Mouse (Mus musculus): ENCODE results near the gene Szt2. TPM values are rescaled to one million over a fixed set of nuclear protein-coding genes. Genes with fewer than 3 reads are reported as not detected.

Gene Szt2
- polyA plus RNA-seq, 1 experiment from 2014 or later = 7.1 TPM

- Histone ChIP-seq H3K36me3 (ENCODE audit: control insufficient read depth, insufficient read depth, low read length) (peaks cover 67% of the 10 kb centered on the region), H3K9me3 (ENCODE audit: control insufficient read depth, low read length) (no peaks in the 10 kb centered on the region), H3K9ac (ENCODE audit: low read length) (no peak overlapping the region), H3K4me2 (ENCODE audit: low read length) (no peak overlapping the region), H3K4me3 (ENCODE audit: control insufficient read depth in 1 of 2, insufficient read depth in 1 of 2, low read depth in 1 of 2, low read length in 2 of 2) (no peak overlapping the region), H3K27ac (replicated peaks in 1 of 2; ENCODE audit: control insufficient read depth in 1 of 2, insufficient read depth in 1 of 2, low read depth in 2 of 2, low read length in 2 of 2) (no peak overlapping the region), H3K27me3 (ENCODE audit: control insufficient read depth, insufficient read depth, low read length) (no peaks in the 10 kb centered on the region), H3K4me1 (ENCODE audit: control insufficient read depth in 2 of 2, insufficient read depth in 2 of 2, low read length in 2 of 2) (peaks cover 0 to 10% of the 10 kb centered on the region in 2 experiments; a peak in 3 of 4 replicates)
- no peak for ATAC-seq (ENCODE audit: insufficient number of reproducible peaks, insufficient read depth, low FRiP score, low read depth)
- WGBS = 91% methylated on average over 3 of the region's 3 CpGs
Measured at GRCm38 (mm10) chr4:118363985-118364384, 45.1 kb downstream of the Szt2 start.

GRCm38 (mm10) chr4:118362879-118363278 is 46.2 kb downstream of the Szt2 start:
- Histone ChIP-seq H3K36me3 (ENCODE audit: control insufficient read depth, insufficient read depth, low read length) (peaks cover 55% of the 10 kb centered on the region), H3K4me2 (ENCODE audit: low read length) (no peak overlapping the region), H3K9me3 (ENCODE audit: control insufficient read depth, low read length) (no peaks in the 10 kb centered on the region), H3K9ac (ENCODE audit: low read length) (no peak overlapping the region), H3K4me3 (ENCODE audit: control insufficient read depth in 1 of 2, insufficient read depth in 1 of 2, low read depth in 1 of 2, low read length in 2 of 2) (no peak overlapping the region), H3K4me1 (ENCODE audit: control insufficient read depth in 2 of 2, insufficient read depth in 2 of 2, low read length in 2 of 2) (peaks cover 0 to 10% of the 10 kb centered on the region in 2 experiments; a peak in 3 of 4 replicates), H3K27me3 (ENCODE audit: control insufficient read depth, insufficient read depth, low read length) (no peaks in the 10 kb centered on the region), H3K27ac (replicated peaks in 1 of 2; ENCODE audit: control insufficient read depth in 1 of 2, insufficient read depth in 1 of 2, low read depth in 2 of 2, low read length in 2 of 2) (no peak overlapping the region)
- WGBS = 85% methylated on average over 6 of the region's 6 CpGs
- no peak for ATAC-seq (ENCODE audit: insufficient number of reproducible peaks, insufficient read depth, low FRiP score, low read depth)

DNA sequence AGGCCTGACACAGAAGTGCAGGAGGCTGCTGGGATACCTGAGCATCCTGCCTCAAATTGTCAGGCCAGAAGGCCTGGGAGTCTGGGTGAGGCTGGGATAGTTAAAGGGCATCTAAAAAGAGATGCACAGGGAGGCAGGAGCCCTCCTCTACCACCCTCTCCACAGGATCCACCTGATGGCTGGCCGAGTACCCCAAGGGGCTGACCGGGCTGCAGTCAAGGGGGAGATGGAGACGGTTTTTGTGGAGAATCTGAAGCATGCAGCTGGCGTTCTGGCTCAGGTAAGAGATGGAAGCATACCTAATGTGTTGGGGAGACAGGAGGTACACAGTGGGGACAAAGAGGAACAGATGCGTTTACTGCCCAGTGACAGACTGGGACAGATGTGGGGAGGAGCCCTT is 47.6 kb downstream of the Szt2 start:
- H3K4me2 ChIP-seq (ENCODE audit: low read length) = no peak overlapping the region
- H3K9ac ChIP-seq (ENCODE audit: low read length) = no peak overlapping the region
- no peak overlapping the region for H3K27ac ChIP-seq (replicated peaks in 1 of 2; ENCODE audit: control insufficient read depth in 1 of 2, insufficient read depth in 1 of 2, low read depth in 2 of 2, low read length in 2 of 2)
- no peak overlapping the region for H3K4me3 ChIP-seq (ENCODE audit: control insufficient read depth in 1 of 2, insufficient read depth in 1 of 2, low read depth in 1 of 2, low read length in 2 of 2)
- H3K4me1 ChIP-seq (ENCODE audit: control insufficient read depth in 2 of 2, insufficient read depth in 2 of 2, low read length in 2 of 2) = peaks cover 0 to 10% of the 10 kb centered on the region in 2 experiments; a peak in 3 of 4 replicates
- H3K27me3 ChIP-seq (ENCODE audit: control insufficient read depth, insufficient read depth, low read length) = no peaks in the 10 kb centered on the region
- no peaks in the 10 kb centered on the region for H3K9me3 ChIP-seq (ENCODE audit: control insufficient read depth, low read length)
- no peak for ATAC-seq (ENCODE audit: insufficient number of reproducible peaks, insufficient read depth, low FRiP score, low read depth)
- H3K36me3 ChIP-seq (ENCODE audit: control insufficient read depth, insufficient read depth, low read length) = peaks cover 48% of the 10 kb centered on the region
- WGBS = 87% methylated on average over 5 of the region's 5 CpGs

DNA sequence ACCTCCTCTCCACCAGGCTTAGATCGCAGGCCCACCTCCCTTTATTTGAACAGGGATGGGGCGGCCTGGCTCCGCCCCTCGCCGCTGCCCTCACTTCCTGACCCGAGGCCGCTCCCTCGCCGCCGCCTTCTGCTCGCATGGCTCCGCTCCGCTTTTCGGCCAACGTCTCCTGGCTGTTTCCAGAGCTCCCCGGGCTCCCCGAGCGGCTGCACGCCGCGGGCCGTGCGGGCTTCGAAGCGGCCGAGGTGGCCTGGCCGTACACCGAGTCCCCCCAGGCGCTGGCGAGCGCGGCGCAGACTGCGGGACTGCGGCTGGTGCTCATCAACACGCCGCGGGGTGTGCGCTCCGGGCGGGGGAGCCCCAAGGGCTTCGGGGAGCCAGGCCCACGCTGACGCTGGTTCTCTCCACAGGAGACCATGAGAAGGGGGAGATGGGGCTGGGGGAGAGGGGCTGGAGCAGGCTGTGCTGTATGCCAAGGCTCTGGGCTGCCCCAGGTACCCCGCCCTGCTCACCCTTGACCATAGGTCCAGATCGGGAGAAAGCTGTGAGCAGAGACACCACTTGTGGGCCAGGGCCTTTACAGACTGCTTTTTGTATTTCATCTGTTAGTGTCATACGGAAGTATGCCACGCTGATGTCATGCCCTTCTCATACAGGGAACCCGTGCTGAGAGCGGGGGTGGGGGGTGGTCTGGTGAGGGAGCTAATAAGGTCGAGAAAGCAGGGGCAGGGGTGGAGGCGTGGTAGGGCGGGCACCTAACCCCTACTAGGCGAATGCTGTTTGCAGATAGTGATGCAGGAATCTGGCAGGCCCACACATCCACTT is 49.0 kb downstream of the Szt2 start:
- under 1% methylated on average over 54 of the region's 54 CpGs for WGBS
- Histone ChIP-seq H3K4me3 (ENCODE audit: control insufficient read depth in 1 of 2, insufficient read depth in 1 of 2, low read depth in 1 of 2, low read length in 2 of 2) (peak overlapping the region; percentile 70 to 86), H3K9me3 (ENCODE audit: control insufficient read depth, low read length) (no peaks in the 10 kb centered on the region), H3K27me3 (ENCODE audit: control insufficient read depth, insufficient read depth, low read length) (no peaks in the 10 kb centered on the region), H3K4me1 (ENCODE audit: control insufficient read depth in 2 of 2, insufficient read depth in 2 of 2, low read length in 2 of 2) (peaks cover 0 to 10% of the 10 kb centered on the region in 2 experiments; a peak in 3 of 4 replicates), H3K27ac (replicated peaks in 1 of 2; ENCODE audit: control insufficient read depth in 1 of 2, insufficient read depth in 1 of 2, low read depth in 2 of 2, low read length in 2 of 2) (peak overlapping the region; percentile 74 to 83), H3K36me3 (ENCODE audit: control insufficient read depth, insufficient read depth, low read length) (peaks cover 38% of the 10 kb centered on the region), H3K9ac (ENCODE audit: low read length) (peak overlapping the region; percentile 86), H3K4me2 (ENCODE audit: low read length) (peak overlapping the region; percentile 85)
- peak; percentile 62 for ATAC-seq (ENCODE audit: insufficient number of reproducible peaks, insufficient read depth, low FRiP score, low read depth)

- H3K4me3 ChIP-seq (ENCODE audit: control insufficient read depth in 1 of 2, insufficient read depth in 1 of 2, low read depth in 1 of 2, low read length in 2 of 2) = peak overlapping the region; percentile 70 to 86
- H3K9me3 ChIP-seq (ENCODE audit: control insufficient read depth, low read length) = 0 out of 2 replicates have a peak, but pooled peaks cover 4% of the 10 kb centered on the region
- H3K36me3 ChIP-seq (ENCODE audit: control insufficient read depth, insufficient read depth, low read length) = peaks cover 31% of the 10 kb centered on the region
- no peaks in the 10 kb centered on the region for H3K27me3 ChIP-seq (ENCODE audit: control insufficient read depth, insufficient read depth, low read length)
- WGBS = 13% methylated on average over 21 of the region's 21 CpGs
- peak; percentile 37; the same call in 1 of the 2 replicates for ATAC-seq (ENCODE audit: insufficient number of reproducible peaks, insufficient read depth, low FRiP score, low read depth)
- H3K4me2 ChIP-seq (ENCODE audit: low read length) = peak overlapping the region; percentile 85
- peak overlapping the region; percentile 28 to 83; a peak in 3 of 4 replicates for H3K27ac ChIP-seq (replicated peaks in 1 of 2; ENCODE audit: control insufficient read depth in 1 of 2, insufficient read depth in 1 of 2, low read depth in 2 of 2, low read length in 2 of 2)
- peaks cover 0 to 10% of the 10 kb centered on the region in 2 experiments; a peak in 3 of 4 replicates for H3K4me1 ChIP-seq (ENCODE audit: control insufficient read depth in 2 of 2, insufficient read depth in 2 of 2, low read length in 2 of 2)
- H3K9ac ChIP-seq (ENCODE audit: low read length) = peak overlapping the region; percentile 86
Measured at GRCm38 (mm10) chr4:118359211-118359895, 49.7 kb downstream of the Szt2 start.

DNA sequence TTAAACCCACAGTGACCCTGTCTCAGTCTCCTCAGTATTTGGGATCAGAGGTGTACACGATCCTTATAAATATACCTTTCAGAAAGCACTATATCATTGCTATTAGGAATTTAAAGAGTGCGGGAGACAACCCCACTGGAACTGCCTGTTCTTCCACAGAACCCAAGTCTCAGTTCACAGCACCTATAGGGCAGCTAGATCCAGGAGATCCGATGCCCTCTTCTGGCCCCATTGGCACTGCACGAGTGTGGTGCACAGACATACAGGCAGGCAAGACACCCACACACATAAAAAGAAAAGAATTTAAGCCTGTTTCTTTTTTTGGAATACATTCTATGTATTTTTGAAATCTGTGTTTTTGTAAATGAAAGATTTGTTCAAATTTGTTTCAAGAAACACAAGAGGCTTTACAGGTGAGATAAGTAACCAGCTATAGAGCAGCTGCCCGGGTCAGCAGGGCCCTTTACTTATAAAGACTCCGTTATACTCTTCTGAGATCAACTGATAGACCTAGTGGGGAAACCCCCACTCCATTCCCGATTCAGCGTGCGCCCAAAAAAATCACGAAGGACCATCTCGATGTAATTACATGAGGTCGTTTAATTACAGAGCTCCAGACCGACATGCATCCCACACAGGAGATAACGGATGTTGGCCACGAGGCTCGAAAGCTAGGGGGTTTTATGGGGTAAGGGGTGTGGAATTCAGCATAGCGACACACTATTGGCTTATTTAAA is 50.7 kb downstream of the Szt2 start:
- Histone ChIP-seq H3K4me3 (ENCODE audit: control insufficient read depth in 1 of 2, insufficient read depth in 1 of 2, low read depth in 1 of 2, low read length in 2 of 2) (no peak overlapping the region), H3K4me1 (ENCODE audit: control insufficient read depth in 2 of 2, insufficient read depth in 2 of 2, low read length in 2 of 2) (peaks cover 0 to 10% of the 10 kb centered on the region in 2 experiments; a peak in 3 of 4 replicates), H3K27me3 (ENCODE audit: control insufficient read depth, insufficient read depth, low read length) (no peaks in the 10 kb centered on the region), H3K36me3 (ENCODE audit: control insufficient read depth, insufficient read depth, low read length) (peaks cover 20% of the 10 kb centered on the region), H3K9ac (ENCODE audit: low read length) (no peak overlapping the region), H3K4me2 (ENCODE audit: low read length) (no peak overlapping the region), H3K27ac (replicated peaks in 1 of 2; ENCODE audit: control insufficient read depth in 1 of 2, insufficient read depth in 1 of 2, low read depth in 2 of 2, low read length in 2 of 2) (no peak overlapping the region), H3K9me3 (ENCODE audit: control insufficient read depth, low read length) (0 out of 2 replicates have a peak, but pooled peaks cover 4% of the 10 kb centered on the region)
- 77% methylated on average over 17 of the region's 17 CpGs for WGBS
- ATAC-seq (ENCODE audit: insufficient number of reproducible peaks, insufficient read depth, low FRiP score, low read depth) = no peak

GRCm38 (mm10) chr4:118357504-118357903 is 51.6 kb downstream of the Szt2 start:
- Histone ChIP-seq H3K36me3 (ENCODE audit: control insufficient read depth, insufficient read depth, low read length) (peaks cover 12% of the 10 kb centered on the region), H3K9ac (ENCODE audit: low read length) (no peak overlapping the region), H3K27ac (replicated peaks in 1 of 2; ENCODE audit: control insufficient read depth in 1 of 2, insufficient read depth in 1 of 2, low read depth in 2 of 2, low read length in 2 of 2) (no peak overlapping the region), H3K27me3 (ENCODE audit: control insufficient read depth, insufficient read depth, low read length) (no peaks in the 10 kb centered on the region), H3K4me2 (ENCODE audit: low read length) (no peak overlapping the region), H3K4me1 (ENCODE audit: control insufficient read depth in 2 of 2, insufficient read depth in 2 of 2, low read length in 2 of 2) (peaks cover 0 to 10% of the 10 kb centered on the region in 2 experiments; a peak in 3 of 4 replicates), H3K9me3 (ENCODE audit: control insufficient read depth, low read length) (0 out of 2 replicates have a peak, but pooled peaks cover 4% of the 10 kb centered on the region), H3K4me3 (ENCODE audit: control insufficient read depth in 1 of 2, insufficient read depth in 1 of 2, low read depth in 1 of 2, low read length in 2 of 2) (no peak overlapping the region)
- WGBS = 83% methylated on average over 8 of the region's 8 CpGs
- no peak for ATAC-seq (ENCODE audit: insufficient number of reproducible peaks, insufficient read depth, low FRiP score, low read depth)
